Mouse (Mus musculus) liver, postnatal 0 days (tissue): ENCODE results near the gene Serpinb1c. TPM values are rescaled to one million over a fixed set of nuclear protein-coding genes. Genes with fewer than 3 reads are reported as not detected.
"Not testable (repeated sequence)": the region's sequence is repeated elsewhere in the genome, so short reads cannot be mapped to it uniquely, and the experiment has no call there.

Experiments
- ATAC-seq: fragments of 200-750 bp; cut with Nextera tagmentation; 2 replicates; pipeline ENCODE4 v1.8.0; 2017; ENCODE audit warnings: mild to moderate bottlenecking, moderate library complexity
- DNase-seq: peaks from one replicate; pipeline ENCODE4 v3.0.0-alpha.2; 2016
- H3K27ac ChIP-seq: fragments of 300-500 bp; sonication (generic); 2 replicates; pipeline ENCODE4 v1.5.1; 2014; ENCODE audit warnings: antibody characterized with exemption, moderate library complexity, mild to moderate bottlenecking, low read depth
- H3K27me3 ChIP-seq: fragments of 300-500 bp; sonication (generic); 2 replicates; pipeline ENCODE4 v1.6.1; 2014; ENCODE audit warnings: low read length, control low read depth, mixed read lengths; ENCODE audit not compliant: insufficient read depth
- H3K36me3 ChIP-seq: fragments of 300-500 bp; sonication (generic); replicated peaks from 2 replicates; pipeline ENCODE4 v1.6.1; 2014; ENCODE audit warnings: mild to moderate bottlenecking, control low read depth, low read length, moderate library complexity, mixed read lengths; ENCODE audit not compliant: insufficient read depth
- H3K4me1 ChIP-seq: fragments of 300-500 bp; sonication (generic); 2 replicates; pipeline ENCODE4 v1.6.1; 2014; ENCODE audit warnings: antibody characterized with exemption, mild to moderate bottlenecking, control low read depth; ENCODE audit not compliant: insufficient read depth
- H3K4me2 ChIP-seq: fragments of 300-500 bp; sonication (generic); 2 replicates; pipeline ENCODE4 v1.6.1; 2014; ENCODE audit warnings: low read depth, mild to moderate bottlenecking, low read length, moderate library complexity, mixed read lengths
- H3K4me3 ChIP-seq: fragments of 300-500 bp; sonication (generic); 2 replicates; pipeline ENCODE4 v1.5.1; 2014; ENCODE audit warnings: low read depth, low read length
- H3K9ac ChIP-seq: fragments of 300-500 bp; sonication (generic); replicated peaks from 2 replicates; pipeline ENCODE4 v1.6.1; 2014; ENCODE audit warnings: mild to moderate bottlenecking, moderate library complexity
- H3K9me3 ChIP-seq: fragments of 300-500 bp; sonication (generic); 2 replicates; pipeline ENCODE4 v1.6.1; 2016; ENCODE audit warnings: mild to moderate bottlenecking, control low read depth, low read length, mixed read lengths
- CTCF ChIP-seq: sonication (generic); IDR thresholded peaks from 2 replicates; pipeline ENCODE4 v1.5.1; 2016; ENCODE audit warnings: antibody characterized with exemption, low read depth
- EP300 ChIP-seq: IDR thresholded peaks from 2 replicates; pipeline ENCODE4 v1.6.1; 2016; ENCODE audit warnings: antibody characterized with exemption, low read depth, mild to moderate bottlenecking
- WGBS: fragments of 180-500 bp; shearing (Covaris S2); extraction: QIAGEN DNeasy Blood & Tissue Kit; methylation state at CpG from one replicate; pipeline ENCODE4 v1.1.7; 2014; ENCODE audit not compliant: insufficient replicate concordance; 5-methylcytosine and 5-hydroxymethylcytosine counted together
- polyA plus RNA-seq: library from polyadenylated mRNA; unstranded; fragments of >200 nt; fragmentation: Nextera tagmentation; extraction: Ambion mirVana; gene quantifications from 2 replicates; pipeline ENCODE4 v1.2.1, GENCODE M21; 2015

The Serpinb1c gene
- polyA plus RNA-seq: not detected in 2 replicates

GRCm38 (mm10) chr13:32898111-32898510 is at the start of gene Serpinb1c:
Gene Serpinb1c, minus strand, starts transcription at chr13:32898211.
- WGBS: 75% methylated on average over 2 of the region's 2 CpGs
- no peak within 1 kb of the TSS for H3K4me3 ChIP-seq
- H3K9me3 ChIP-seq: no peaks in the 10 kb centered on the region
- H3K36me3 ChIP-seq: no peaks in the 10 kb centered on the region
- H3K9ac ChIP-seq: no peak within 1 kb of the TSS
- H3K27me3 ChIP-seq: 0 out of 2 replicates have a peak, but pooled peaks cover 2% of the 10 kb centered on the region
- ATAC-seq: no peak
- TF ChIP-seq EP300 (no peak), CTCF (no peak)
- H3K27ac ChIP-seq: no peak within 1 kb of the TSS
- H3K4me1 ChIP-seq: no peaks in the 10 kb centered on the region
- DNase-seq: no peak
- no peak within 1 kb of the TSS for H3K4me2 ChIP-seq

GRCm38 (mm10) chr13:32939191-32939590 is 41.2 kb upstream of the Serpinb1c start:
- H3K4me1 ChIP-seq, H3K36me3 ChIP-seq, H3K27ac ChIP-seq, H3K4me2 ChIP-seq, H3K9me3 ChIP-seq, ATAC-seq, H3K27me3 ChIP-seq, DNase-seq, H3K9ac ChIP-seq, H3K4me3 ChIP-seq: not testable (repeated sequence)
- WGBS: 78% methylated on average over 3 of the region's 3 CpGs

- not testable (repeated sequence) for ATAC-seq
- 66% methylated on average over 4 of the region's 4 CpGs for WGBS
Observed at GRCm38 (mm10) chr13:32938275-32938674, 40.3 kb upstream of the Serpinb1c start.

GRCm38 (mm10) chr13:32934706-32935381 is 36.8 kb upstream of the Serpinb1c start:
- 0 out of 2 replicates have a peak, but pooled peaks have one; percentile 10 for ATAC-seq
- Histone ChIP-seq H3K4me2 (no peak overlapping the region), H3K4me3 (no peak overlapping the region), H3K27ac (no peak overlapping the region), H3K9me3 (no peaks in the 10 kb centered on the region), H3K36me3 (no peaks in the 10 kb centered on the region), H3K4me1 (no peaks in the 10 kb centered on the region; the same call in 1 of the 2 replicates), H3K27me3 (no peaks in the 10 kb centered on the region), H3K9ac (no peak overlapping the region)
- WGBS: 23% methylated on average over 1 of the region's 1 CpGs
- TF ChIP-seq EP300 (no peak), CTCF (no peak)
- DNase-seq: no peak

More at GRCm38 (mm10) chr13:32938275-32938674, 40.3 kb upstream of the Serpinb1c start:
- not testable (repeated sequence) for DNase-seq, H3K4me2 ChIP-seq, H3K27me3 ChIP-seq, H3K36me3 ChIP-seq, H3K27ac ChIP-seq, H3K9ac ChIP-seq, H3K4me3 ChIP-seq, H3K9me3 ChIP-seq, H3K4me1 ChIP-seq

GRCm38 (mm10) chr13:32929107-32929750 is 31.2 kb upstream of the Serpinb1c start:
- H3K4me2 ChIP-seq: no peak overlapping the region
- no peak for ATAC-seq
- H3K27me3 ChIP-seq: no peaks in the 10 kb centered on the region
- H3K36me3 ChIP-seq: no peaks in the 10 kb centered on the region
- 0 out of 2 replicates have a peak overlapping the region, but pooled peaks have one; percentile 23 for H3K27ac ChIP-seq
- H3K9me3 ChIP-seq: no peaks in the 10 kb centered on the region
- no peak for DNase-seq
- H3K4me3 ChIP-seq: no peak overlapping the region
- TF ChIP-seq CTCF: no peak
- TF ChIP-seq EP300: no peak
- H3K4me1 ChIP-seq: no peaks in the 10 kb centered on the region
- 41% methylated on average over 2 of the region's 2 CpGs for WGBS
- no peak overlapping the region for H3K9ac ChIP-seq

- 57% methylated on average over 1 of the region's 1 CpGs for WGBS
- ATAC-seq: no peak
- H3K4me1 ChIP-seq: no peaks in the 10 kb centered on the region
- no peak overlapping the region for H3K27ac ChIP-seq
- no peaks in the 10 kb centered on the region for H3K27me3 ChIP-seq
- TF ChIP-seq CTCF (no peak), EP300 (no peak)
- no peak overlapping the region for H3K9ac ChIP-seq
- no peak for DNase-seq
- no peaks in the 10 kb centered on the region for H3K36me3 ChIP-seq
- H3K4me3 ChIP-seq: no peak overlapping the region
- H3K4me2 ChIP-seq: no peak overlapping the region
- no peaks in the 10 kb centered on the region for H3K9me3 ChIP-seq
Observed at GRCm38 (mm10) chr13:32927241-32927640, 29.2 kb upstream of the Serpinb1c start.
